Mouse (Mus musculus) bone marrow macrophage, adult 2 months (primary cell): ENCODE data around the gene Col9a3. TPM values are rescaled to one million over a fixed set of nuclear protein-coding genes. Genes with fewer than 3 reads are reported as not detected.

Source experiments
- H3K27ac ChIP-seq: 2 replicates; pipeline ENCODE4 v1.5.1; 2012; ENCODE audit warnings: low read depth, low read length; ENCODE audit not compliant: insufficient read depth
- H3K4me1 ChIP-seq: 2 replicates; pipeline ENCODE4 v1.6.1; 2012; ENCODE audit warnings: low read length; ENCODE audit not compliant: control insufficient read depth, insufficient read depth
- H3K4me3 ChIP-seq: 2 replicates; pipeline ENCODE4 v1.5.1; 2012; ENCODE audit warnings: mild to moderate bottlenecking, low read length, moderate library complexity; ENCODE audit not compliant: insufficient read depth
- CTCF ChIP-seq: IDR thresholded peaks from 2 replicates; pipeline ENCODE4 v1.5.1; 2012; ENCODE audit warnings: low read depth, mild to moderate bottlenecking, low read length, moderate library complexity
- POLR2A ChIP-seq: IDR thresholded peaks from 2 replicates; pipeline ENCODE4 v1.6.1; 2012; ENCODE audit warnings: mild to moderate bottlenecking, low read depth, low read length, borderline replicate concordance
- polyA plus RNA-seq: library from polyadenylated mRNA; stranded (reverse); fragments of >200 nt; gene quantifications from 2 replicates; pipeline ENCODE4 v1.2.4, GENCODE M21; 2012; ENCODE audit not compliant: missing spikeins, insufficient read depth, insufficient read length

The Col9a3 gene
- polyA plus RNA-seq, 1 experiment: 1.8 TPM

- TF ChIP-seq CTCF: no peak
- no peak for TF ChIP-seq POLR2A
- H3K27ac ChIP-seq: no peak overlapping the region
- no peaks in the 10 kb centered on the region for H3K4me1 ChIP-seq
- no peak overlapping the region for H3K4me3 ChIP-seq
Measured at GRCm38 (mm10) chr2:180610283-180610682, 12.7 kb downstream of the Col9a3 start.

DNA sequence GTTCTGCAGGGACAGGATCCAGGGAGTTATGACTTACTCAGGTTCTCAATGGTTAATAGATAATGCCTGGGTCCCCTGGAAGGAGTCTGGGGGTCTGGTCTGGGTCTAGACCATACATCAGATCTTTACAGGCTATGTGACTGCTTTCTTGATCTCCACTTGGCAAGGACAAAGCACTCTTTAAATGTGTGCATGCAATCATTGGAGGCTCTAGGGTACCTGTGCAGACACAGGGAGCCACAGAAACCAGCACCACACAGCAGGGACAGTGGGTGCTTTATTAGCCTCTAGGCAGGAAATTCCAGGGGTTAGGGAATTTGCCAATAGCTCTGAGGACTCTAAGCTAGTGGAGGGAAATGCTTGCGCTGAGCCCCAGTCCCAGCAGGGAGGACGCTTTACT lies 14.3 kb downstream of the Col9a3 start:
- Histone ChIP-seq H3K4me1 (no peaks in the 10 kb centered on the region), H3K4me3 (no peak overlapping the region)
- no peak for TF ChIP-seq POLR2A
- no peak for TF ChIP-seq CTCF

DNA sequence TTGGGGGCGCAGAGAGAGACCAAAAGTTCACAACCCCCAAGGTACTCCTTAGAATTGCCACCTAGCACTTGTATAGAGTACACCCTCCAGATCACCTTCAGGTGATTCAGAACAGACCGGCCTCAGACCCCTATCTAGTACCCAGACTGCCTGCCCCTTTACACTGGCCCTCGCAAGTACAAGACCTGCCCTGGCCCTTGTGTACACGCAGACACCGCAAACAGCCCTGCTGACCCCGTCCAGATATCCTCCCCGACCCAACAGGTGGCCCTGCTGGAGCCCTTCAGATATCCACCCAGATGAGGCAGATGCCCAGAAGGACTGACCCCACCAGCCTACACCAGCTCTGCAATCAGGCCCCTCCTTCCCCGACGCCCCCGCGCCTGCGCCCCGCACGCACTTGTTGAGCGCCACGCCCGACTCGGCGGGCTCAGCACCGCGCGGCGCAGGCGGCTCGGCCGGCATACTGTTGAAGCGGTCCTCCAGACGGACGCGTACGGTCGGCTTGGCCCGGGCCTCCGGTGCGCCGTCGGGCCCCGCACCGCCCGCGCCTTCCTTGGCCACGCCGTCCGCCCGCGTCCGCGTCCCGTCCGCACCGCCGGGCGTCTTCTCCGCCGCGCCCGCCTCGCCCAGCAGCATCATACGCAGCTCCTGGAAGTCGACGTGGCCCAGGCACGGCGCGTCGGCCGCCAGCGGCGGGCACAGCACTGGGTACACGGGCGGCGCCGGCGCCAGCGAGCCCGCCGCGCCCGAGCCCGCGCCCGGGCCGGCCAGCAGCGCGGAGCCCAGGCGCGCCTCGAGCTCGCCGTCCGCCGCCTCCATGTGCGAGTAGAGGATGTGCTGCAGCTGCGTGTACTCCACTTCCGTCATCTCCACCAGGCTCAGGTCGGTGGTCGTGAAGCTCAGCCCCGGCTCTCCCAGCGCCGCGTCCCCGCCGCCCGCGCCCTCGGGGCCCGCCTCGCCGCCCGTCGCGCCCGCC lies 44.3 kb downstream of the Col9a3 start:
- H3K27ac ChIP-seq: no peak overlapping the region
- TF ChIP-seq CTCF (no peak), POLR2A (no peak)
- H3K4me1 ChIP-seq: no peaks in the 10 kb centered on the region
- H3K4me3 ChIP-seq: no peak overlapping the region

More for the DNA sequence above, 14.3 kb downstream of the Col9a3 start:
- no peak overlapping the region for H3K27ac ChIP-seq

DNA sequence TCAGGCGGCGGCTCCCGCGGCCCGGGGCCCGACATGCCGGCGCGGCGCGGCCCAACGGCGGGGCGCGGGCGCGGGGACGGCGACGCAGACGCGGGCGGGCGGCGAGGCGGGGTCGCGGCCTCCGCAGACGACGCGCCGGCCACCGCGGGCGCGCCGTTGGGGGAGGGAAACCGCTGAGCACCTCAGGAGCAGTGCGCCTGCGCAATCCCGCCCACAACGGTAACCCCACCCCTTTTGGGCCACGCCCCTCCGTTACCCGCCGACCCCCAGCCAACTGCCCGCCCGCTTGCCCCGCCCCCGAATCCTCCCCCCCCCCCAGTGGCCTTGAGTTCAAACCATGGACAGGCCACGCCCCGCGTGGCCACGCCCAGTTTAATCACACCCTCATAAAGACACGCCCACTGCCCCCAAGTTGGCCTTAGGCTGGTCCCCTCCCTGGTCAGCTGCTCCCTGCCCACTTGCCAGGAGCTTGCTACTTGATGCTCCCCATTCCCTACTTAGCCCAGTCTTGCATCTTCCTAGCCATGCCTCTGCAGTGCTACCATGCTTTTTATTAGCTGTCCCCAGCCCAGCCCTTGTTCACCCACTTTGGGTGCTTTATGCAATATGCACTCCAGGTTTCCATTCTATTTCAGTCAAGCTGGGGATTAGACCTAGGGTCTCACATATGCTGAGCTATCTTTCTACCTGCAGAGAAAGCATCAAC lies 45.1 kb downstream of the Col9a3 start, which contains the start of gene Tcfl5:
Gene Tcfl5, minus strand, starts transcription at position 154 of the 706 bp plus-strand sequence.
- no peak for TF ChIP-seq POLR2A
- no peak for TF ChIP-seq CTCF
- Histone ChIP-seq H3K27ac (no peak within 1 kb of the TSS), H3K4me3 (no peak within 1 kb of the TSS), H3K4me1 (no peaks in the 10 kb centered on the region)

DNA sequence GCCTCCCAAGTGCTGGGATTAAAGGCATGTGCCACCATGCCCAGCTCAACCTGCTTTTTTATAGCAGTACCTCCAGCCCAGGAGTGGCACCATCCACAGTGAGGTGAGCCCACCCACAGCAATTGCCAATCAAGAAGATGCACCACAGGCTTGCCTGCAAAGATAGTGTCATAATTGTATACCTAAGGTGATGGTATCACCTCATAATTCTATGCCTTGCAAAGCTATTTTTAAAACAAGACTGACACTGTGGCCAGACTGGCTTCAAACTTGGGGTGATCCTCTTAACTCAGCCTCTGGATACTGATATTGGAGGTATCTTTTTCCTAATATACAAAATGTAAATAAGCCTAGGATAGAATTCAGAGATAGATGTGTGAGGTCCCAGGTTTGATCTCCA lies 46.0 kb downstream of the Col9a3 start:
- Histone ChIP-seq H3K4me3 (no peak overlapping the region), H3K4me1 (no peaks in the 10 kb centered on the region), H3K27ac (no peak overlapping the region)
- no peak for TF ChIP-seq CTCF
- TF ChIP-seq POLR2A: no peak

GRCm38 (mm10) chr2:180646841-180647240 lies 49.3 kb downstream of the Col9a3 start:
- H3K4me1 ChIP-seq: no peaks in the 10 kb centered on the region
- TF ChIP-seq CTCF (no peak), POLR2A (no peak)
- H3K27ac ChIP-seq: no peak overlapping the region
- H3K4me3 ChIP-seq: no peak overlapping the region

DNA sequence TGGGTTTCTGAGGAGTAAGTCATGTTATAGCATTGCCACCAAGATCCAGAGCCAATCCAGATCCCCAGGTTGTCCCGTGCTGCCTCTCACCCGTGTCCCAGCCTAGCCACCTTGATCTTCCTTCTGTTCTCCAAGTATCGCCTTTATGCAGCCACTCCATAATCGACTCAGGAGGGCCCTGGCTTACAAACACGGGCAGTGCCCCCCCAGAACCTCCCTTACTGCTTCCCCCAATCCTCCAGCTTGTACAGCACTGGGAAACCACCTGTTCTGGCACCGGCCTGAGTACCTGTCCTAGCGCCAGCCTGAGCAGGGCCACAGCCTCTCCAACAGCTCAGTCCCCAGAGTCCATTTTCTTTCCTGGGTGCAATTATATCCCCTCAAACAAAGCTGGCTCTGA lies 57.1 kb downstream of the Col9a3 start:
- Histone ChIP-seq H3K27ac (no peak overlapping the region), H3K4me1 (no peaks in the 10 kb centered on the region), H3K4me3 (no peak overlapping the region)
- no peak for TF ChIP-seq POLR2A
- no peak for TF ChIP-seq CTCF

- H3K4me3 ChIP-seq: no peak overlapping the region
- no peak overlapping the region for H3K27ac ChIP-seq
- H3K4me1 ChIP-seq: no peaks in the 10 kb centered on the region
- TF ChIP-seq CTCF: no peak
- TF ChIP-seq POLR2A: no peak
Measured at GRCm38 (mm10) chr2:180655150-180655549, 57.6 kb downstream of the Col9a3 start.

GRCm38 (mm10) chr2:180657394-180658013 lies 59.9 kb downstream of the Col9a3 start:
- H3K27ac ChIP-seq: no peak overlapping the region
- no peak overlapping the region for H3K4me3 ChIP-seq
- TF ChIP-seq CTCF (peak; percentile 45), POLR2A (no peak)
- H3K4me1 ChIP-seq: no peaks in the 10 kb centered on the region

- Histone ChIP-seq H3K4me1 (no peaks in the 10 kb centered on the region), H3K4me3 (no peak overlapping the region), H3K27ac (no peak overlapping the region)
- TF ChIP-seq POLR2A (no peak), CTCF (no peak)
Measured at GRCm38 (mm10) chr2:180658381-180658780, 60.8 kb downstream of the Col9a3 start.
